Mouse (Mus musculus): ENCODE results near the gene Polr1d. TPM values are rescaled to one million over a fixed set of nuclear protein-coding genes. Genes with fewer than 3 reads are reported as not detected.

The Polr1d gene
- polyA plus RNA-seq, 1 experiment from 2014 or later = 148 TPM

DNA sequence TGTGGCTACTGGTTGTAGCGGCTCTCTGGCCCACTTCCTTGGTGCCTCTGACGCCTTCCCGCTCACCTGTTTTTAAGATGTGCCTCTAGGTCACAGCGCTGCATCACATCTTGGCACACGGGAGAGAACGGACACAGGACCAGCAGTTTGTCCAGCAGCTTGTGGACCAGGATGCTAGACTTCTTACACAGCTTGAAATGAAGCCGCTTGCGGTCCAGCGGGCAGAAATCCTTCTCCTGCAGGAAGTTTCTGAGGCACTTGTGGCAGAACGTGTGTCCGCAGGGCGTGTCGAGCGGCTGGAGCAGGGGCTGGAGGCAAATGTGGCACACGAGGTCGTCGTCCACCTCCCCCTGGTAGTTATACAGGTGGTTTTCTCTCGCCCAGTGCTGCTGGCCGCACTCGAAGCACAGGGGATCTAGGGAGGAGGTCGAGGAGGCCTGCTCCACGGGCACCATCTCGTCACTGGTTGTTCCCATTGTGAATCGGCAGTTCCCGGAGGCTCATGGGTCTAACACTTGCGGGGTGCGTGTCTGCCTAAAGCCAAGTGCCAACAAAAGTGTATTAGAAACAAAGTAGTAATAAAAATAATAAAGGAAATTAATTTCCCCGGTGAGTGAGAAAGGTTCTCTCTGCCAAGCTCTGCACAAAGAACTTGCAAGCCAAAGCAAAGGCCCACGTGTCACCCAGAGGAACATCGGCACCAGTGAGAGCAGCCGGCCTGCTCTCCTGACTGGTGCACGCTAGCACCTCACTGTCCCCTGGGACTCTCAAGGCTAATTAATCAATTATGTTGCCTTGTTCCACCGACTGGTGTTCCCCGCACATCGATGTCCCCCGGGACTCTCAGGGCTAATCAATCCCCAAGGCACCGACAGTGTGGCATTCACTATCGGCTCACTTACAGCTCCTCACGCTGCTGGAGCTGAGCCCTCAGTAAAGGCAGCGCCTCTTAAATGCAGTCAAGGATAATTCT is 34.6 kb upstream of the Polr1d start:
- Histone ChIP-seq H3K36me3 (ENCODE audit: control insufficient read depth, insufficient read depth, low read length) (peaks cover 10% of the 10 kb centered on the region), H3K27ac (ENCODE audit: low read length) (no peak overlapping the region), H3K9me3 (ENCODE audit: control insufficient read depth, low read depth, low read length) (no peaks in the 10 kb centered on the region), H3K4me3 (ENCODE audit: low read depth, low read length) (no peak overlapping the region), H3K9ac (replicated peaks; ENCODE audit: low read depth, low read length) (no peak overlapping the region), H3K27me3 (ENCODE audit: control insufficient read depth, insufficient read depth, low read length) (no peaks in the 10 kb centered on the region), H3K4me2 (replicated peaks; ENCODE audit: low read depth, low read length) (no peak overlapping the region), H3K4me1 (ENCODE audit: control insufficient read depth, insufficient read depth, low read length) (peaks cover 11% of the 10 kb centered on the region)
- ATAC-seq (ENCODE audit: insufficient number of reproducible peaks, insufficient read depth, low FRiP score, low read depth) = no peak
- WGBS = 77% methylated on average over 40 of the region's 40 CpGs

DNA sequence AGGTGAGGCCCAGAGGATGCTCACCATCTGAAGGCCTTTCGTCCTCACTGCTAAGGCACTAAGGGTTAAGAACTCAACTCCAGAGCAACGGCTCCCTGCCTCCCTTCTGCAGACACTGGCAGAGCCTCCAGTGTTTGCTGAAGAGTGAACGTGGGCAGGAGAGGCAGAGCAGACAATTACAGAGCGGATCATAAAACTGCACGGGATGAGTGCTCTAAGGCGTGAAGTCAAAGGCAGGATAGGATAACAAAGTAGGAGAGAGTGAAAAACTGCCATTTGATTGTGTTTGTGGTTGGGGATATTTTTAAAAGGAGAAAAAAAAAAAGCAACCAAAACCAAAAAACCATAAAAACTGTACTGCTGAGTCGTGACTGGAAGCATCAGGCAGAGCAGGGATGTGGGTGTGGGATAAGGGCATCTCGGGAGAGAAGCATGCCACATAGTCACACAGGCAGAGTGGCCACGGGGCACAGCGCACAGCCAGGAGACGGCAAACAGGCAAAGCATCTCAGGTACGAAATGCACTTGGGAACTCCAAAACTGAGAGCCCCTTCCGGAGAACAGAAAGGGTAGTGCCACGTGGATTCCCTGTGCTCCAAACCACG is 33.5 kb upstream of the Polr1d start:
- Histone ChIP-seq H3K4me3 (ENCODE audit: low read depth, low read length) (no peak overlapping the region), H3K4me1 (ENCODE audit: control insufficient read depth, insufficient read depth, low read length) (peaks cover 4% of the 10 kb centered on the region; the same call in 1 of the 2 replicates), H3K9me3 (ENCODE audit: control insufficient read depth, low read depth, low read length) (no peaks in the 10 kb centered on the region), H3K36me3 (ENCODE audit: control insufficient read depth, insufficient read depth, low read length) (peaks cover 10% of the 10 kb centered on the region), H3K27me3 (ENCODE audit: control insufficient read depth, insufficient read depth, low read length) (no peaks in the 10 kb centered on the region), H3K27ac (ENCODE audit: low read length) (no peak overlapping the region), H3K9ac (replicated peaks; ENCODE audit: low read depth, low read length) (no peak overlapping the region), H3K4me2 (replicated peaks; ENCODE audit: low read depth, low read length) (no peak overlapping the region)
- WGBS = 65% methylated on average over 15 of the region's 15 CpGs
- no peak for ATAC-seq (ENCODE audit: insufficient number of reproducible peaks, insufficient read depth, low FRiP score, low read depth)

DNA sequence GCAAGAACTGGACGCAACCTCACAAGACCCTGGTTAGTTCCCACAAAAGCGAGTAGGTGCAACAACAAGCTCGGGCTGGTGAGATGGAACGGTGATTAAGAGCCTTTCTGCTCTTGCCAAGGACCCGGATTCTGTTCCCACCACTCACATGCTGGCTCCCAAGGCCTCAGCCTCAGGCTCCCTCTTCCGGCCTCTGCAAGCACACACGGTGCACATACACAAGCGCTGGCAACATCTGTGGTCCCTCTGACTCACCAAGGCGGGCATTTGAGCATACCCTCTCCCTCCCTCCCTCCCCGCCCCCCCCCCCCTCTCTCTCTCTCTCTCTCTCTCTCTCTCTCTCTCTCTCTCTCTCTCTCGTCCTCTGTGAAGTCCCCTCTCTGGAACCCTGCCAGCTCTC is 31.5 kb upstream of the Polr1d start:
- peaks cover 10% of the 10 kb centered on the region for H3K4me1 ChIP-seq (ENCODE audit: control insufficient read depth, insufficient read depth, low read length)
- no peak overlapping the region for H3K9ac ChIP-seq (replicated peaks; ENCODE audit: low read depth, low read length)
- H3K4me2 ChIP-seq (replicated peaks; ENCODE audit: low read depth, low read length) = no peak overlapping the region
- H3K4me3 ChIP-seq (ENCODE audit: low read depth, low read length) = no peak overlapping the region
- no peaks in the 10 kb centered on the region for H3K27me3 ChIP-seq (ENCODE audit: control insufficient read depth, insufficient read depth, low read length)
- no peak overlapping the region for H3K27ac ChIP-seq (ENCODE audit: low read length)
- 67% methylated on average over 10 of the region's 11 CpGs for WGBS
- peaks cover 10% of the 10 kb centered on the region for H3K36me3 ChIP-seq (ENCODE audit: control insufficient read depth, insufficient read depth, low read length)
- no peak for ATAC-seq (ENCODE audit: insufficient number of reproducible peaks, insufficient read depth, low FRiP score, low read depth)
- no peaks in the 10 kb centered on the region for H3K9me3 ChIP-seq (ENCODE audit: control insufficient read depth, low read depth, low read length)

DNA sequence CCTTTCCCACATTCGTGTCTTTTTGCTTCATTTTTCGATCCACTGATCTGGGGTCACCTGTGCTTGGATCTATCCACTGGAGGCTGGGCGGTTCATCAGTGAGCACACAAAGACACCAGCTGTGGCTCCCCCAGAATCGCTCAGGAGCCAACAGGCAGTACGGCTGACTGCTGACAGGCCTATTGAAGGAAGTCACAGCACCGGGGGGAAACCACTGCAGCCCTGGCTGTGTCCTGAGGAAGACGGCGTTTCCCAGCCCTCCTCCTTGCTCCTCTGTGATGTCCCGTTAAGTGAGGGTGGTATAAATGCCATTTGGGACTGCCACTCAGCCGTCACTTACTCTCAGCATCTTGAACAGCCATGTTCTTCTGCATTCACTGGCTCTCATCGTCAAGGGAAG is 30.9 kb upstream of the Polr1d start:
- Histone ChIP-seq H3K4me1 (ENCODE audit: control insufficient read depth, insufficient read depth, low read length) (peaks cover 10% of the 10 kb centered on the region), H3K4me3 (ENCODE audit: low read depth, low read length) (no peak overlapping the region), H3K27ac (ENCODE audit: low read length) (no peak overlapping the region; the same call in 1 of the 2 replicates), H3K9me3 (ENCODE audit: control insufficient read depth, low read depth, low read length) (no peaks in the 10 kb centered on the region), H3K36me3 (ENCODE audit: control insufficient read depth, insufficient read depth, low read length) (peaks cover 10% of the 10 kb centered on the region), H3K9ac (replicated peaks; ENCODE audit: low read depth, low read length) (no peak overlapping the region), H3K27me3 (ENCODE audit: control insufficient read depth, insufficient read depth, low read length) (no peaks in the 10 kb centered on the region), H3K4me2 (replicated peaks; ENCODE audit: low read depth, low read length) (no peak overlapping the region)
- ATAC-seq (ENCODE audit: insufficient number of reproducible peaks, insufficient read depth, low FRiP score, low read depth) = no peak
- 67% methylated on average over 11 of the region's 11 CpGs for WGBS

DNA sequence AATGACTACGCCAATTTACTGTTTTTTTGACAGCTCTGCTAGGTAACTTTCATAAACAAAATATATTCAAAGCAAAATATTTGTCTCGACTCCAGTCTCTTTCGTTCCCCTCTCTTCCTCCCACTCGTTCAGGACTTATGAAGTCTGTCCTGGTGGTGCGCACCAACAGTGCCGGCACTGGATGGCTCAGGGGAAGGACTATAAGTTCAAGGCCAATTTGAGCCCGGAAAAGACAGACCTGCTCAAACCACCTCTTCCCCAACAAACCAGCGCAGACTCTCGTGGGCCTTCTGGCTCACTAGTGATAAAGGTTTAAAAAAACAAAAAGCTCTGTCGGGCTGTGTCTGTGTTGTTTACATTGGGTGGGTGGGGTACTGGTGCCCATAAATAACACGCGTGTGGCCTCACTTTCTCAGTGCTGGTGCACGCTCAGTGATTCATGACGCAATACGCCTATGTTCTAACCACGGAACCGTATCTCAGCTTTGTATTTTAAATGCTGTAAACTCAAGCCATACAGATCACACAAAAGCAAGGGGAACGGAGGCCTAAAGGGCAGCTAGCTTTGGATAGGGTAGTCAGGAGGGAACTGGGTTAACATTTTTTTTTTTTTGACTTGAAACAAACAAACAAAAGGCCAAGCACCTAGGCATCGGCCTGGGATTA is 27.2 kb upstream of the Polr1d start:
- H3K9ac ChIP-seq (replicated peaks; ENCODE audit: low read depth, low read length) = no peak overlapping the region
- no peak overlapping the region for H3K27ac ChIP-seq (ENCODE audit: low read length)
- WGBS = 65% methylated on average over 19 of the region's 19 CpGs
- no peaks in the 10 kb centered on the region for H3K36me3 ChIP-seq (ENCODE audit: control insufficient read depth, insufficient read depth, low read length)
- no peak overlapping the region for H3K4me2 ChIP-seq (replicated peaks; ENCODE audit: low read depth, low read length)
- ATAC-seq (ENCODE audit: insufficient number of reproducible peaks, insufficient read depth, low FRiP score, low read depth) = no peak
- no peaks in the 10 kb centered on the region for H3K27me3 ChIP-seq (ENCODE audit: control insufficient read depth, insufficient read depth, low read length)
- H3K4me3 ChIP-seq (ENCODE audit: low read depth, low read length) = no peak overlapping the region
- H3K4me1 ChIP-seq (ENCODE audit: control insufficient read depth, insufficient read depth, low read length) = peaks cover 9% of the 10 kb centered on the region; the same call in 1 of the 2 replicates
- H3K9me3 ChIP-seq (ENCODE audit: control insufficient read depth, low read depth, low read length) = no peaks in the 10 kb centered on the region

DNA sequence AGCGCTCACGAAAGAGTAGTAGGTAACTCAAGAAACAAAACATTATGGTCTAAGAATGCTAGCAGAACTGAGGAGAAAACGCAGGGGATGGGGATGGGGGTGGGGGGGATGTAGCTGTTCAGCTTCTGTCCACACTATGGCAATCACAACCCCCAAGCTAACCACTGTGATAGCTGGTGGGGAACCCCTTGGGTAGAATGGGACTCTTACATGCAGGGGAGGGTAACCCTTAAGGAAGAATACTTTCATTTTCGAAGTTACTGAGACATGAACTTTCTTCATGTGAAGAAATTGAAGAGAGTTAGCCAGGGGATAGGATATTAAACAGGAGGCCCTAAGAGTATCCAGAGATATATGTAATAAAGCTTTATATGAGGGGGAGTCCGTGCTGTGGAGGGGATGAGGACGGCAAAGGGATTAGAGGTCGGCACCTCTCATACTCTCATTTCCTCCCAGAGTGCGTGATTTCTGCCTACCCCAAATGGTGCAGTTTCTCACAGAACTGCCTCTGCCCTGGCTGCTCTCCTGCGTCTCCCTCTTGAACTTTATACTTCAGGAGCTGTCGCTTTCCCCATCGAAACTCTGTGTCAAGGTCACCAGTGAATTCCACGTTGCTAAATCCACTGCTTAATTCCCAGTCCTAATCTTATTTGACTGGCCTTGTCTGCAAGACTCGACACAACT is 25.9 kb upstream of the Polr1d start:
- no peak for ATAC-seq (ENCODE audit: insufficient number of reproducible peaks, insufficient read depth, low FRiP score, low read depth)
- no peak overlapping the region for H3K27ac ChIP-seq (ENCODE audit: low read length)
- H3K36me3 ChIP-seq (ENCODE audit: control insufficient read depth, insufficient read depth, low read length) = no peaks in the 10 kb centered on the region
- WGBS = 63% methylated on average over 13 of the region's 13 CpGs
- H3K27me3 ChIP-seq (ENCODE audit: control insufficient read depth, insufficient read depth, low read length) = no peaks in the 10 kb centered on the region
- no peaks in the 10 kb centered on the region for H3K9me3 ChIP-seq (ENCODE audit: control insufficient read depth, low read depth, low read length)
- H3K4me3 ChIP-seq (ENCODE audit: low read depth, low read length) = no peak overlapping the region
- H3K9ac ChIP-seq (replicated peaks; ENCODE audit: low read depth, low read length) = no peak overlapping the region
- H3K4me2 ChIP-seq (replicated peaks; ENCODE audit: low read depth, low read length) = no peak overlapping the region; the same call in 1 of the 2 replicates
- peaks cover 9% of the 10 kb centered on the region; the same call in 1 of the 2 replicates for H3K4me1 ChIP-seq (ENCODE audit: control insufficient read depth, insufficient read depth, low read length)

DNA sequence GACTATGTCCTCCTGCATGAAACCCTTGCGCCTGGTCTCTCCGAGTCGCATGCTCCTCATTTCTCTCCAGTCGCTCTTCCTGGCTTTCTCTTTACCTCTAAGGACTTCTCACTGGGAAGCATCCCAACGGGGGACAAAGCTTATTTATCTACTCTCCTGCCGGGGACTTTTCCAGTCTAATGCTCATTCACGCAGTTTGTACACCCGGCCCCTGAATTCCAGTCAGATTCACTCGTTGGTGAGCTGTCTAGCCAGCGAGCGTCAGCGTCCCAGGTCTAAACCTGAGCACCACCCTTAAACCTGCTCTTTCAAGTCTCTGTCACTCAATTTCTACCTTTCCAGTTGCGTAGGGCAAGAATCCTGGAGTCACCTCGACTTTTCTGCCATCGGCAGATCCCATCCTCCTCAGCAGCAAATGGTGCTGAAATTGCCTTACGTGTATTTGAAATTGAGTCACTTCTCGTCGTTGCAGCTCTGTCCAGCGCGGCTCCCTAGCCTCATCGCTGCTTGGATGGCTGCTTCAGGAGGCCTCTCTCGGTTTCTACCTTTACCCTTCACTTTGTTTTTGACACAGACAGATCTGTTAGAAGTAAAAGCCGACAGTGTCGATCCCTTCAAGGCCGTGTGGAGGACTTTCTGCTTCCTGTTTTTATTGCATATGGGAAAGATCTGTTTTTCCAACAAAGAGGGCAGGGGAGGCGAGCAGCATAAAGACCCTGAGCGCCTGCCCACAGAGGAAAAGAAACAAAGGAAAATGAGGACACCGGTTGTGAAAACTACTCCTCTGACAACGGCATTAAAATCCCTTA is 25.1 kb upstream of the Polr1d start:
- 69% methylated on average over 29 of the region's 29 CpGs for WGBS

More for the DNA sequence above, 25.1 kb upstream of the Polr1d start:
- no peaks in the 10 kb centered on the region for H3K36me3 ChIP-seq (ENCODE audit: control insufficient read depth, insufficient read depth, low read length)
- no peak for ATAC-seq (ENCODE audit: insufficient number of reproducible peaks, insufficient read depth, low FRiP score, low read depth)
- no peak overlapping the region for H3K27ac ChIP-seq (ENCODE audit: low read length)
- no peak overlapping the region for H3K4me3 ChIP-seq (ENCODE audit: low read depth, low read length)
- H3K4me2 ChIP-seq (replicated peaks; ENCODE audit: low read depth, low read length) = no peak overlapping the region; the same call in 1 of the 2 replicates
- H3K27me3 ChIP-seq (ENCODE audit: control insufficient read depth, insufficient read depth, low read length) = no peaks in the 10 kb centered on the region
- H3K9ac ChIP-seq (replicated peaks; ENCODE audit: low read depth, low read length) = no peak overlapping the region
- H3K9me3 ChIP-seq (ENCODE audit: control insufficient read depth, low read depth, low read length) = no peaks in the 10 kb centered on the region
- H3K4me1 ChIP-seq (ENCODE audit: control insufficient read depth, insufficient read depth, low read length) = peaks cover 11% of the 10 kb centered on the region; the same call in 1 of the 2 replicates
